Mouse (Mus musculus): ENCODE results near the gene Arhgap10. TPM values are rescaled to one million over a fixed set of nuclear protein-coding genes. Genes with fewer than 3 reads are reported as not detected.
A peak's percentile ranks its signal among the peaks of the same experiment; 100 is the strongest.

Gene Arhgap10
- polyA plus RNA-seq, 1 experiment from 2014 or later: 20.7 TPM

DNA sequence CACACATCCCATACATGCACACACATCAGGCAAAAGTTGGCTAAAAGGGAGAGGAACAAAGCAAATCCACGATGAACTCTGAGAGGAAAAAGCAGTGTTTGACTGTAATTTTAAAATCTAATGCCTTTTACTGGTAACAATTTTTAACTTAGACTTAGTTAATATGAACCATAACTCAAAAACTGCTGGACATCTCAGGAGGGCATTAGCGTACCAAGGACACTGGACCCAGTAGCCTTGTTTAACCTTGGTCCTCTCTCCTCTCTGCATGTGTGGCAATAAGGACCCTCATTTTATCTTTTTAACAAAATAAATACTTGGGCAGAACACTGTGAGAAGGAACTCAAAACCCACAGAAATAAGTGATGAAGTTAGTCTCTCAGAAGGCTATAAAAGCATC is 78.1 kb downstream of the Arhgap10 start:
- H3K27me3 ChIP-seq (replicated peaks): no peaks in the 10 kb centered on the region
- H3K4me1 ChIP-seq: peaks cover 68% of the 10 kb centered on the region
- ATAC-seq (ENCODE audit: extremely low read depth, insufficient number of reproducible peaks, low FRiP score, low TSS enrichment): no peak
- 0 out of 2 replicates have a peak, but pooled peaks cover 3% of the 10 kb centered on the region for H3K9me3 ChIP-seq
- H3K36me3 ChIP-seq: peaks cover 6% of the 10 kb centered on the region; the same call in 1 of the 2 replicates
- no peak overlapping the region for H3K9ac ChIP-seq
- WGBS: 93% methylated on average over 2 of the region's 2 CpGs
- H3K27ac ChIP-seq (replicated peaks): no peak overlapping the region
- no peak overlapping the region for H3K4me2 ChIP-seq
- H3K4me3 ChIP-seq: no peak overlapping the region

DNA sequence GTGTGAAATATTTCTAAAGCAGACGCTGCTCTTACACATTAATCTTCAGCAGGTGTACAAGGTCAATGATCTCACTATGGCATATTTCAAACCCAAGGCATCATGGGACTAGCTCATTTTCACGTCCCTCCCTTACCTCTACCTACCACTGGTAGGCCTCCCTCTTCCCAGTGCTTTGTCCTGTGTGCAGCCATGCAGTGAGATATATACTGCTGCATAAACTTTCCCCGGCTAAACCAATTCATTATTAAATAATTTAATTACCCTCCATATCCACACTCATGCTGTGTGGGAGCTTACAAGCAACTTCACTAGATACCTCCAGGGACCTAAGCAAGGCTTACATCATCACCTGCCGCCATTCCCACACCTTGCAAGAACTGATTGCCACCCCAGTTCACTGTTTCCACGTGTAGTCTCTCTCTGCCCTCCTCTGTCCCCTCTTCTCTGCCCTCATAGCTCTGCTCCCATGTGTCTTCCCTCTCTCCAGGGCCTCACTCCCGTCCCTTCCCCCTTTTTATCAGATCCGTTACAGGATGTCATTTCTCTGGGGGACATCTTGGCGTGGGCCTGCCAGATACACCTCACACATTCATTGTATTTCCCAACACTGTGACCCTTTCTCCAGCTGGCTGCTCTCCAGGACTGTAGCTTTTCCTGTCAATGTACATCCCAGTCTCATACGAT is 79.8 kb downstream of the Arhgap10 start:
- H3K4me3 ChIP-seq: no peak overlapping the region
- peaks cover 64% of the 10 kb centered on the region for H3K4me1 ChIP-seq
- no peak overlapping the region for H3K4me2 ChIP-seq
- WGBS: 37% methylated on average over 9 of the region's 9 CpGs
- H3K36me3 ChIP-seq: peaks cover 6% of the 10 kb centered on the region; the same call in 1 of the 2 replicates
- ATAC-seq (ENCODE audit: extremely low read depth, insufficient number of reproducible peaks, low FRiP score, low TSS enrichment): no peak
- peak overlapping the region; percentile 70 for H3K27ac ChIP-seq (replicated peaks)
- H3K27me3 ChIP-seq (replicated peaks): no peaks in the 10 kb centered on the region
- 0 out of 2 replicates have a peak, but pooled peaks cover 3% of the 10 kb centered on the region for H3K9me3 ChIP-seq
- H3K9ac ChIP-seq: peak overlapping the region; percentile 47; the same call in 1 of the 2 replicates

DNA sequence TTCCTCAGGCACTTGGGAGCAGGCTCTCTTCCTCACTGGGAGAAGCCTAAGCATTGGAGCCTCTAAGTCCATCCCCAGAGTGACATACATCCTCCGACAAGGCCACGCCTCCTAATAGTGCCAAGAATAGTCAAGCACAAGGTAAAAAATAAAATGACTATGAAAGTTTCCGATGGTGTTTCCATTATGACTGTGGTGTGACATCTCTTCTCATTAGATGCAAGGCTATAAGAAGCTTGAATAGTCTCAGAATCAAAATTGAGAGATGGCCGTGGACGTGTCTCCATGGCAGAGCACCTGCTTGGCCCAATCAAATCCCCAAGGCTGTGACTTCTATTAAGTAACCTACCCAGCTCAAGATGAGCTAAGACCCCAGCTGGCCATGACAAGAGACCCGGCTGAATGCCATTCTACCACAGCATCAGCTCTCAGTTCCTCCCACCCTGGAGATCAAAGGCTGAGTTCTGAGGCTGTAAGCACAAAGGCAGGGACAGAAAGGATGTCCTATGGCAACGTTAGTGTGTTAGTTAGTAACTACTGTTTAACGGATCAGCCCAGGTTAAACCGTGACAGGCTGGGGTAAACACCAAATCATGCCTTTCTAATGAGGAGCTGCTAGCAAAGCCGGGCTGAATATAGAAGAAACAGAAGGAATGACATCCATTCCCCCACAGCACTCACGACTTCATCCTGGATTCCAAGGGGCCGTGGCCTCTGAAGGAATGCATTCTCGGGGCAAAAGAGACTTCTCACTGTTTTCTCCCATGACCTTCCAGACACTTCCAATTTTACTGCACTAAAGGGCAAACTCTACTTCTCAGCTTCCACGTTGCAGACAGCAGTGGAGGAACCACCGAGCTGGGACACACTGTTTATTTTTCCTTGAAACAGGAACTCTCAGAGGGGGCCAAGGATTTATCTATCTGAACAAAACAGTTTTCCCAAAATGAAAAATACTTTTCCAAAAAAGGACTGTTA is 81.5 kb downstream of the Arhgap10 start:
- Histone ChIP-seq H3K9me3 (0 out of 2 replicates have a peak, but pooled peaks cover 3% of the 10 kb centered on the region), H3K9ac (no peak overlapping the region), H3K4me2 (no peak overlapping the region), H3K36me3 (0 out of 2 replicates have a peak, but pooled peaks cover 3% of the 10 kb centered on the region), H3K27ac (replicated peaks) (peak overlapping the region; percentile 70; the same call in 1 of the 2 replicates), H3K4me3 (no peak overlapping the region), H3K27me3 (replicated peaks) (no peaks in the 10 kb centered on the region), H3K4me1 (peaks cover 64% of the 10 kb centered on the region)
- WGBS: 51% methylated on average over 15 of the region's 15 CpGs
- ATAC-seq (ENCODE audit: extremely low read depth, insufficient number of reproducible peaks, low FRiP score, low TSS enrichment): no peak

DNA sequence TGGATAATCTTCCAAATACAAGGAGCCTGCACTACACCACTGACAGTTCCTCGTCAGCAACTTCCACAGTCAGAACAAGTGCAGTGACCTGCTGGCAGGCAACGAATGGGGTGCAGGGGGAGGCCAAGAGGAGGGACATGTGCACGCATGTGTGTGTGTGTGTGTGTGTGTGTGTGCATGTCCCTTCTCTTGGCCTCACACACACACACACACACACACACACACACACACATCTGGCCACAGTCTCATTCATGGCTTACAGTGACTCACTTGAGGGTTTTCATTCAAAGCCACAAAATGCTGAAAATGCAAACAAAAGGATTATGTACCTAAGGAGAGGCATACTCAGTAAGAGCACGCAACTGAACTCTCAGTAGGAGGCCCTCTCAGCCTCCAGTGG is 84.5 kb downstream of the Arhgap10 start:
- Histone ChIP-seq H3K36me3 (0 out of 2 replicates have a peak, but pooled peaks cover 3% of the 10 kb centered on the region), H3K27ac (replicated peaks) (no peak overlapping the region), H3K4me3 (no peak overlapping the region), H3K4me2 (no peak overlapping the region), H3K9me3 (no peaks in the 10 kb centered on the region), H3K4me1 (peaks cover 66% of the 10 kb centered on the region), H3K27me3 (replicated peaks) (no peaks in the 10 kb centered on the region), H3K9ac (no peak overlapping the region)
- ATAC-seq (ENCODE audit: extremely low read depth, insufficient number of reproducible peaks, low FRiP score, low TSS enrichment): no peak
- 48% methylated on average over 4 of the region's 4 CpGs for WGBS

DNA sequence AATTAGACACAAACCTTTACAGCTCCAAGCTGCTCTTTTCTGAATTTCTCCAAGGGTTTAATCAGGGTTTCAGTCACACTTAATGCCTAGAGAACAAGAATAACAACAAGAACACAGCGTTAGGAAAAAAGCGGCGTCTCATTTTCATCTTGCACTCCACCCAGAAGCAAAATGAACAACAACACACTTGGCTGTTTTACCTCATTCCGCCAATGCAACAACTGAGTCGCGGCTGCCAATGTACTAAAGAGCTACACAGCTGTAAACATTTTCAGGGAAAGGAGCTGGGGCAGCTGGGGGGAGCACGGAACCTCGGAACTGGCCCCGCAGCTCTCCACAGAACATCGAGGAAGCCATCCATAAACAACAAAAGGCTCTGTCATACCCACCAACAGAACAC is 85.0 kb downstream of the Arhgap10 start:
- ATAC-seq (ENCODE audit: extremely low read depth, insufficient number of reproducible peaks, low FRiP score, low TSS enrichment): no peak

DNA sequence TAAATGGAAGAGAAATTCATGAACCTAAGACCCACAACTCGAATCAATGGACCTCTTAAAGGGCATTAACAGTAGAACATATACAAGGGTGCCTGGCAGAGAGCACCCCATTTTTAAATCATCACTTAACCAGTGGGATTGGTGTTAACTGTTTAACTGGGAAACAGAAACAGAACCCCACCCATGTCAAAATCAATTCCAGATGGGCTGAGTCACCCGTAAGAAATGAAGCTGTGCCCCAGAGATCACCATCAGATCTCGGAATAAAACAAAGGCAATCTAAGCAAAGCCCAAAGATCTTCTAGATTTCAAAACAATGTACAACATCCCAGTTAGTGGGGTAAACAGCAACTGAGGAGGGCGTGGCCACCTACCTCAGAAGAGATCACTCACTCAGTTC is 89.3 kb downstream of the Arhgap10 start:
- Histone ChIP-seq H3K4me3 (no peak overlapping the region), H3K4me2 (no peak overlapping the region), H3K9me3 (no peaks in the 10 kb centered on the region), H3K36me3 (peaks cover 14% of the 10 kb centered on the region), H3K27ac (replicated peaks) (no peak overlapping the region), H3K4me1 (peaks cover 24% of the 10 kb centered on the region), H3K27me3 (replicated peaks) (no peaks in the 10 kb centered on the region), H3K9ac (no peak overlapping the region)
- 76% methylated on average over 4 of the region's 4 CpGs for WGBS
- ATAC-seq (ENCODE audit: extremely low read depth, insufficient number of reproducible peaks, low FRiP score, low TSS enrichment): no peak

More for the DNA sequence above, 85.0 kb downstream of the Arhgap10 start:
- Histone ChIP-seq H3K36me3 (0 out of 2 replicates have a peak, but pooled peaks cover 3% of the 10 kb centered on the region), H3K4me2 (no peak overlapping the region), H3K4me1 (peaks cover 61% of the 10 kb centered on the region), H3K27me3 (replicated peaks) (no peaks in the 10 kb centered on the region), H3K9ac (no peak overlapping the region), H3K27ac (replicated peaks) (no peak overlapping the region), H3K4me3 (no peak overlapping the region), H3K9me3 (no peaks in the 10 kb centered on the region)
- 71% methylated on average over 10 of the region's 10 CpGs for WGBS

DNA sequence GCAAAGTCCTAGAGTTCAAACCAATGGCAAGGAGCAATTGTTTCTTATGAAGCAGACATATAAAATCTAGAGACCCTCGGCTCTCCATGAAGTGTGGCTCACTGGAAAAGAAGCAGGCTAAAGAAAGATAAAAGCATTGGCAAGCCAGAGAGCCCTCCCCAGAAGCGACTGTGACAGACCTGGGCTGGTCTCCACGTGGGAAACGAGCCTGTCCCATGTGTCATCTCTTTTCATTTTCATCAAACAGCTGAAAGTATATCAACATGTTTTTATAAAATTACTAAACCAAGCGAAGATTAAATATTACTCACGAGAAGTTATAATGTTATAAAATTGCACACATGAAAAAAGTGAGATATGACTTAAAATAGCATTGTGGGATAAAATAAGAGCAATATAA is 89.7 kb downstream of the Arhgap10 start:
- no peak overlapping the region for H3K27ac ChIP-seq (replicated peaks)
- no peaks in the 10 kb centered on the region for H3K27me3 ChIP-seq (replicated peaks)
- H3K36me3 ChIP-seq: peaks cover 18% of the 10 kb centered on the region
- no peaks in the 10 kb centered on the region for H3K9me3 ChIP-seq
- ATAC-seq (ENCODE audit: extremely low read depth, insufficient number of reproducible peaks, low FRiP score, low TSS enrichment): no peak
- H3K4me1 ChIP-seq: peaks cover 21% of the 10 kb centered on the region
- no peak overlapping the region for H3K9ac ChIP-seq
- no peak overlapping the region for H3K4me2 ChIP-seq
- WGBS: 53% methylated on average over 6 of the region's 6 CpGs
- no peak overlapping the region for H3K4me3 ChIP-seq

DNA sequence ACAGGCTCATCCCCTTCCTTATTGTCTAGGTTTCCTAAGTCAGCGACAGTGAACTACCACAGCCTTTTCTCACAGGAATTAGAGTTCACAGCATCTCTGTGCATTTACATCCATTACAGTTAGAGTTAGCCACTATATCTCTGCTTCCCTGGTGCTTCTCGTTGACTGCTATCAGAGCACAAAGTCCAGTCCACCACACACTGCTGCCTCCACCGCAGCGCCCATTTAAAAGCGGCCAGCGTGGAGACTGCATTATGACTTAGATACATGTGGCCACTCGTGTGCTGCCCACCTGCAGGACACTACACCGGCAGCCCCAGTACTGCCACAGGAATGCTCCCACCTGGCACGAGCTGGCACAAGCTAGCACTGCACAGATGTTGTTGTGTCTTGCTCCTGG is 90.3 kb downstream of the Arhgap10 start:
- ATAC-seq (ENCODE audit: extremely low read depth, insufficient number of reproducible peaks, low FRiP score, low TSS enrichment): no peak

DNA sequence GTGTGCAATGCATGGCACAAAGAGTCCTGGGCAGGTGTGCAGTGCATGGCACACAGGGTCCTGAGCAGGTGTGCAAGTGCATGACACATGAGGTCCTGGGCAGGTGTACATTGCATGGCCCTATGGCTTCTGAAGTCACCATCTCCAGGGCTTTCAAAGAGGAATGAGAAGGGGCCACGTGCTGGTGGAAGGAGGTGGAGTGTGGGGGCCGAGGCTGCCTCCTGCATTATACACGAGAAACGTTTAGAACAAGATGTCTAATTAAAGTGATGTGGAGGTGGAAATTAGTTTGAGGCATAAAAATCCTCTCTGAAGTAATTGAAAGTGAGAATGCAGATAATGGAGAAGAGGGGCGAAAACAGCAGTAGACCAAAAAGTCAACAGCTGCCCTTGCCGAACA is 93.9 kb downstream of the Arhgap10 start:
- H3K27me3 ChIP-seq (replicated peaks): no peaks in the 10 kb centered on the region

More for the DNA sequence above, 90.3 kb downstream of the Arhgap10 start:
- Histone ChIP-seq H3K36me3 (peaks cover 18% of the 10 kb centered on the region), H3K27ac (replicated peaks) (no peak overlapping the region), H3K9ac (peak overlapping the region; percentile 44; the same call in 1 of the 2 replicates), H3K9me3 (no peaks in the 10 kb centered on the region), H3K4me1 (peaks cover 17% of the 10 kb centered on the region), H3K4me2 (no peak overlapping the region), H3K27me3 (replicated peaks) (no peaks in the 10 kb centered on the region), H3K4me3 (no peak overlapping the region)
- 79% methylated on average over 9 of the region's 9 CpGs for WGBS

DNA sequence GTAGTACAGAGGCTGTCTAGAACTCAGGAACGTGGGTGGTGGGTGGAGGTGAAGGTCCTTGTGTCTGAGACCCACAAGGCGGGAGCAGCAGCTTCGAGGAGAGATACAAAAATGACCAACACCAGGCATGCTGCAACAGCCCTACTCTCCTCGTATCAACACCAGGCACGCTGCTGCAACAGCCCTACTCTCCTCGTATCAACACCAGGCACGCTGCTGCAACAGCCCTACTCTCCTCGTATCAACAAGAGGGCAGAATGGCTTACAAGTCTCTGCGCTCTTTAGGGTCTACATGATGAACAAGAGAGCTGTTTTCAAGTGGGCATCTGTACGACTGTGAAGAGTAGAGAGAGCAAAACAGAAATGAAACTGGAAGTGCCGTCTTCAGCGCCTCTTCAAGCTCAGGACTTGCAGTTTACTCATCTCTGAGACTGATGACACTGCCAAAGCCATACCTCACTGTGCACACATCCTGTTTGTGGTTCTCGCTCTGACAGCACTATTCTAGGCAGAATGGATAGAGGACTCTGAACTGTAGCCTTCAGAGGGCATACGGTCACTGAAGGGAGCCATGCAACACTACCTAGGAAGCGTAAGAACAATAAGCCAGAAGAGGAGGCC is 95.0 kb downstream of the Arhgap10 start:
- Histone ChIP-seq H3K36me3 (peaks cover 31% of the 10 kb centered on the region), H3K4me2 (no peak overlapping the region), H3K9me3 (no peaks in the 10 kb centered on the region), H3K4me1 (no peaks in the 10 kb centered on the region), H3K27ac (replicated peaks) (no peak overlapping the region), H3K9ac (no peak overlapping the region; the same call in 1 of the 2 replicates), H3K4me3 (no peak overlapping the region), H3K27me3 (replicated peaks) (no peaks in the 10 kb centered on the region)
- WGBS: 67% methylated on average over 15 of the region's 15 CpGs
- no peak for ATAC-seq (ENCODE audit: extremely low read depth, insufficient number of reproducible peaks, low FRiP score, low TSS enrichment)

More for the DNA sequence above, 93.9 kb downstream of the Arhgap10 start:
- WGBS: 92% methylated on average over 5 of the region's 6 CpGs
- H3K4me1 ChIP-seq: no peaks in the 10 kb centered on the region
- H3K4me3 ChIP-seq: no peak overlapping the region
- H3K9me3 ChIP-seq: no peaks in the 10 kb centered on the region
- no peak overlapping the region for H3K4me2 ChIP-seq
- H3K27ac ChIP-seq (replicated peaks): no peak overlapping the region
- H3K36me3 ChIP-seq: peaks cover 28% of the 10 kb centered on the region
- H3K9ac ChIP-seq: no peak overlapping the region
- no peak for ATAC-seq (ENCODE audit: extremely low read depth, insufficient number of reproducible peaks, low FRiP score, low TSS enrichment)

DNA sequence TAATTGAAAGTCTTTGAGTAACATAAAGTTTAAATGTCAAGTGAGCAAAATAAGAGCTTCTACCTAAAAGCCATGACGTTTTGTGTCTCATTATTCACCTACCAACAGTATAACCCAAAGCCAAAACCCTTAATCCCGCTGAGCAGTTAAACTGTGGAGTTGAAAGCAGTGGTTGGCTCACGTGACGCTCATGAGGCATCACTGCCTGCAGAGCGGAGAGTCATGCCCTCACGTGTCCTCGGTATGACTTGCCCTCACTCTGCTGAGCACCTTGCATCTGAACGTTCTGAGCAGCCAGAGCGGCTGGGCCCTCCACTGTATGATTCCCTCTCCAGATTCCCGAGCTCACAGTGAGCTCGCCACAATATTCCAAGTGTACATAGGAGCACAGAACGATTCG is 96.2 kb downstream of the Arhgap10 start:
- Histone ChIP-seq H3K27me3 (replicated peaks) (no peaks in the 10 kb centered on the region), H3K4me2 (no peak overlapping the region), H3K9ac (no peak overlapping the region), H3K27ac (replicated peaks) (no peak overlapping the region), H3K36me3 (peaks cover 31% of the 10 kb centered on the region), H3K4me3 (no peak overlapping the region), H3K9me3 (no peaks in the 10 kb centered on the region), H3K4me1 (no peaks in the 10 kb centered on the region)
- ATAC-seq (ENCODE audit: extremely low read depth, insufficient number of reproducible peaks, low FRiP score, low TSS enrichment): no peak
- 84% methylated on average over 13 of the region's 13 CpGs for WGBS
